Mouse (Mus musculus) limb, embryonic 11.5 days (tissue): Measurements from ENCODE around the gene Taok3. TPM values are rescaled to one million over a fixed set of nuclear protein-coding genes. Genes with fewer than 3 reads are reported as not detected.

Experiments used
- ATAC-seq: fragments of 200-750 bp; cut with Nextera tagmentation; 2 replicates; pipeline ENCODE4 v1.8.0; 2017; ENCODE audit warnings: low read depth; ENCODE audit not compliant: insufficient number of reproducible peaks, low FRiP score, low TSS enrichment
- DNase-seq: peaks from one replicate; pipeline ENCODE4 v3.0.0-alpha.2; 2015; ENCODE audit warnings: low spot score
- H3K27ac ChIP-seq: fragments of 300-500 bp; sonication (generic); replicated peaks from 2 replicates; pipeline ENCODE4 v1.5.1; 2014; ENCODE audit warnings: low read depth, mild to moderate bottlenecking, low read length
- H3K27me3 ChIP-seq: fragments of 300-500 bp; sonication (generic); 2 replicates; pipeline ENCODE4 v1.6.1; 2014; ENCODE audit warnings: mild to moderate bottlenecking, low read length, mixed read lengths; ENCODE audit not compliant: control insufficient read depth, insufficient read depth
- H3K36me3 ChIP-seq: fragments of 300-500 bp; sonication (generic); 2 replicates; pipeline ENCODE4 v1.6.1; 2014; ENCODE audit warnings: mild to moderate bottlenecking, low read length, moderate library complexity, mixed read lengths; ENCODE audit not compliant: control insufficient read depth, insufficient read depth
- H3K4me1 ChIP-seq: fragments of 300-500 bp; sonication (generic); 2 replicates; pipeline ENCODE4 v1.6.1; 2014; ENCODE audit warnings: low read length, mixed read lengths; ENCODE audit not compliant: control insufficient read depth, insufficient read depth
- H3K4me2 ChIP-seq: fragments of 300-500 bp; sonication (generic); 2 replicates; pipeline ENCODE4 v1.6.1; 2014; ENCODE audit warnings: low read depth, mild to moderate bottlenecking, moderate library complexity; ENCODE audit not compliant: severe bottlenecking
- H3K4me3 ChIP-seq: fragments of 300-500 bp; sonication (generic); 2 replicates; pipeline ENCODE4 v1.5.1; 2014; ENCODE audit warnings: low read depth, low read length
- H3K9ac ChIP-seq: fragments of 300-500 bp; sonication (generic); 2 replicates; pipeline ENCODE4 v1.6.1; 2014; ENCODE audit warnings: mild to moderate bottlenecking, low read length
- H3K9me3 ChIP-seq: fragments of 300-500 bp; sonication (generic); 2 replicates; pipeline ENCODE4 v1.6.1; 2016; ENCODE audit warnings: low read length; ENCODE audit not compliant: control insufficient read depth
- WGBS: fragments of 180-500 bp; shearing (Covaris S2); extraction: QIAGEN DNeasy Blood & Tissue Kit; methylation state at CpG from one replicate; pipeline ENCODE4 v1.1.7; 2014; 5-methylcytosine and 5-hydroxymethylcytosine counted together
- polyA plus RNA-seq: library from polyadenylated mRNA; unstranded; fragments of >200 nt; fragmentation: Nextera tagmentation; extraction: Ambion mirVana; gene quantifications from 2 replicates; pipeline ENCODE4 v1.2.1, GENCODE M21; 2014

Taok3 gene
- polyA plus RNA-seq, 1 experiment from 2014 or later: 6.1 TPM

DNA sequence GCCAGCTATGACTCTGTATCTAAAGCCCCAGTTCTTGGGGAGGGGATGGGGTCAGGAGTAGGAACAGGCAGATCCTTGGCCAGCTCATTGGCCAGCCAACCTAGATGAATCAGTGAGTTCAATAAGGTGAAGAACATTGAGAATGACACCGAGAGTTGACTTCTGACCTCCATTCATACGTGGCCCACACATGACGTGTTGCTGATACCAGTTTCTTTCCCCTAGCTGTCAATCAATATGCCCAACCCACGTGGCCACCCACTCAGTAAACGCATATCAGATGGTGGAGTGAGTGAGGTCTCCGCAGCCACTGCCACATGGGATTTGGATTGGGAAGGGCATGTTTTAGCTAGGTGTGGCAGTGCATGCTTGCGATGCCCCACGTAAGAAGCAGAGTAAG is 125.2 kb downstream of the Taok3 start:
- Histone ChIP-seq H3K36me3 (no peaks in the 10 kb centered on the region), H3K27ac (no peak overlapping the region), H3K4me2 (no peak overlapping the region), H3K9me3 (no peaks in the 10 kb centered on the region), H3K9ac (no peak overlapping the region), H3K27me3 (peaks cover 5% of the 10 kb centered on the region; the same call in 1 of the 2 replicates), H3K4me1 (peaks cover 4% of the 10 kb centered on the region; the same call in 1 of the 2 replicates), H3K4me3 (no peak overlapping the region)
- ATAC-seq (no peak), DNase-seq (no peak)
- 85% methylated on average over 8 of the region's 8 CpGs for WGBS

DNA sequence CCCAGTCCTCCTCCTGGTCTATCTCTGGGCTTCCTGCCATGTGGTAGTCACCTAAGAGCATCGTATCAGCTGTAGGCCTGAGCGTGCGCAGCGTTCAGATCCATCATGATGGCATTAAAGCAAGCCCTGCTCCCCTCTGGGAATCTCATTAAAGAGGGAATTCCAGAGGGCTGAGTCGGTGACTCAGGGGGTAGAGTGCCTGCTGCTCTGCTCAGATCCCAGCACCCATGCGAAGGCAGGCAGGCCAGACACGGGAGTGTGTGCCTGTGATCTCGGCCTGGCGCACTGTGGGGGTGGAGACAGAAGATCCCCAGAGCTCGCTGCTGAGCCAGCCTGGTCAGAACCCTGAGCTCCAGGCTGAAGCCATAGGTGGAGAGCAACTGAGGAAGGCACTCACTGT is 128.4 kb downstream of the Taok3 start:
- Histone ChIP-seq H3K27ac (no peak overlapping the region), H3K4me3 (no peak overlapping the region), H3K4me1 (0 out of 2 replicates have a peak, but pooled peaks cover 2% of the 10 kb centered on the region), H3K27me3 (no peaks in the 10 kb centered on the region), H3K36me3 (no peaks in the 10 kb centered on the region; the same call in 1 of the 2 replicates), H3K4me2 (no peak overlapping the region), H3K9me3 (no peaks in the 10 kb centered on the region), H3K9ac (no peak overlapping the region)
- ATAC-seq: no peak
- WGBS: 16% methylated on average over 10 of the region's 10 CpGs
- DNase-seq: no peak

DNA sequence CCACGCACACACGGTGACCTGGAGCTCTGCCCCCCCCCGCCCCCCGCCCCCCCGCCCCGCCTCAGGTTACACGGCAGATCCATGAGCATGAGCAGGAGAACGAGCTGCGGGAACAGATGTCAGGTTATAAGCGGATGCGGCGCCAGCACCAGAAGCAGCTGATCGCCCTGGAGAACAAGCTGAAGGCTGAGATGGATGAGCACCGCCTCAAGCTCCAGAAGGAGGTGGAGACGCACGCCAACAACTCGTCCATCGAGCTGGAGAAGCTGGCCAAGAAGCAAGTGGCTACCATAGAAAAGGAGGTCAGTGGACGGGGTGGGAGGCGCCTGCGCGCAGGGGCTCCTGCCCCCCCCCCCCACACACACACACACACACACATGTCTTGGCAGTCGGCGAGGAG is 130.9 kb downstream of the Taok3 start:
- Histone ChIP-seq H3K4me3 (no peak overlapping the region), H3K4me1 (0 out of 2 replicates have a peak, but pooled peaks cover 2% of the 10 kb centered on the region), H3K9ac (no peak overlapping the region), H3K9me3 (no peaks in the 10 kb centered on the region), H3K27me3 (no peaks in the 10 kb centered on the region), H3K36me3 (no peaks in the 10 kb centered on the region; the same call in 1 of the 2 replicates), H3K27ac (no peak overlapping the region), H3K4me2 (no peak overlapping the region)
- DNase-seq (no peak), ATAC-seq (no peak)
- WGBS: 47% methylated on average over 24 of the region's 24 CpGs

DNA sequence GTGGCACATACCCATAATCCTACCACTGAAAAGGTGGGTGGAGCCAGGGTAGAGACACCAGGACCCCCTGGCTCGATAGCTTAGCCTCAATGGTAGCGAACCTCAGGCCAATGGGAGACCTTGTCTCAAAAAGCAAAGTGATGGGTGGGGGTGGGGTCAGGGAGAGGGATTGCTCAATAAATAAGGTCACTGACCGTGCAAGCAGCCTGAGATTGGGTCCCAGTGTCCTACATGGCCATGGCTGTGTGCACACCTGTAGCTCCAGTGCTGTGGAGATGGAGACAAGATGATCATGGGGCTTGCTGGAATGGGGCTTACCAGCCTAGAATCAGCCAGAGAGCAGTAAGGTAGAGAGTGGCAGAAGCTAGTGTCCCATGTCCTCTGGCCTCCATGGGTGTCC is 131.8 kb downstream of the Taok3 start:
- Histone ChIP-seq H3K4me2 (no peak overlapping the region), H3K36me3 (no peaks in the 10 kb centered on the region; the same call in 1 of the 2 replicates), H3K9me3 (no peaks in the 10 kb centered on the region), H3K27ac (no peak overlapping the region), H3K9ac (no peak overlapping the region), H3K4me3 (no peak overlapping the region), H3K27me3 (no peaks in the 10 kb centered on the region), H3K4me1 (0 out of 2 replicates have a peak, but pooled peaks cover 2% of the 10 kb centered on the region)
- DNase-seq (no peak), ATAC-seq (no peak)
- WGBS: 94% methylated on average over 3 of the region's 3 CpGs

DNA sequence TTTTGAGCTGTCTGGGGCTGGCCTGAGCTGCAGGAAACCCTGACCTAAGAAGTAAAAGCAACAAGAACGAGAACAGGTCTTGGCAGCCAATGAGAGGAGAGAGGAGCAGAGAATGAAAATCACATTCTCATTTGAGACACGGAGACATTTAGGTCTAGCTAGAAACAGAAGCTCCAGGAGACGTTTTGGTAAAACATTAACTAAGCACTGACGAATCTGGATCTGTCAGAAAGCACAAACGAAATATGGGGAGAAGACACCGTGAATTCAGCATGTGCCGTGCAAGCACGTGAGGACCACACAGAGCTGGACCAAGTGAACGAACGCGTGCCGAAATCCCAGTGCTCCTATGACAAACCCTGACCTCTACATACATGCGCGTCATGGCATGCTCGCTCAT is 138.3 kb downstream of the Taok3 start:
- no peak overlapping the region for H3K9ac ChIP-seq
- 88% methylated on average over 15 of the region's 15 CpGs for WGBS
- no peaks in the 10 kb centered on the region for H3K27me3 ChIP-seq
- no peaks in the 10 kb centered on the region for H3K4me1 ChIP-seq
- H3K9me3 ChIP-seq: no peaks in the 10 kb centered on the region
- DNase-seq: no peak
- no peaks in the 10 kb centered on the region for H3K36me3 ChIP-seq
- H3K27ac ChIP-seq: no peak overlapping the region
- H3K4me2 ChIP-seq: no peak overlapping the region
- H3K4me3 ChIP-seq: no peak overlapping the region
- no peak for ATAC-seq

DNA sequence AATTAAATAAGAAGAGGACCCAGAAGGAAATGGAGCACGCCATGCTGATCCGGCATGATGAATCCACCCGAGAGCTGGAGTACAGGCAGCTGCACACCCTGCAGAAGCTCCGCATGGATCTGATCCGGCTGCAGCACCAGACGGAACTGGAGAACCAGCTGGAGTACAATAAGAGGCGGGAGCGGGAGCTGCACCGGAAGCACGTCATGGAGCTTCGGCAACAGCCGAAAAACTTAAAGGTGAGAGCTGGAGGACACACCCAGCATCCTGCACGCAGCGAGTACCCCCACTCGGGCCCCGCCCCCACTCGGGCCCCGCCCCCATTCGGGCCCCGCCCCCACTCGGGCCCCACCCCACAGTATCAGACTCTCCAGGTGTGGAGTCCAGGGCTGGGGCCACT is 143.6 kb downstream of the Taok3 start:
- no peak overlapping the region for H3K4me2 ChIP-seq
- H3K27me3 ChIP-seq: no peaks in the 10 kb centered on the region
- H3K4me3 ChIP-seq: no peak overlapping the region
- 84% methylated on average over 18 of the region's 21 CpGs for WGBS
- no peaks in the 10 kb centered on the region for H3K36me3 ChIP-seq
- no peaks in the 10 kb centered on the region for H3K9me3 ChIP-seq
- ATAC-seq: no peak
- DNase-seq: no peak
- no peak overlapping the region for H3K27ac ChIP-seq
- no peaks in the 10 kb centered on the region for H3K4me1 ChIP-seq
- H3K9ac ChIP-seq: no peak overlapping the region

DNA sequence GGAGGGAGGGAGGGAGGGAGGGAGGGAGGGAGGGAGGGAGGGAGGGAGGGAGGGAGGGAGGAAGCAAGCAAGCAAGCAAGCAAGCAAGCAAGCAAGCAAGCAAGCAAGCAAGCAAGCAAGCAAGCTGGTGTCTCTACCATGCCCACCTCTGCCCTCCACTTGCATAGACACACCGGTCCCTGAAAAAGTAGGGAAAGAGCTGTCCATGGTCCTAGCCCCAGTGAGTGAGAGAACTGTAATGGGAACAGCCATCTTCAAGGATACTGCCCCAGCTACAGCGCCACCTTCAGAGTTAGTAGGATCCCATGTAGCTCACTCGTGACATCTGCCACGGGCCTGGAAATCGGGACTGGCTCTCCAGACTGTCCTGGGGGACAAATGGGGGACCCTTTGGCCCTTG is 144.8 kb downstream of the Taok3 start:
- no peak overlapping the region for H3K9ac ChIP-seq
- DNase-seq: peak; percentile 71
- H3K9me3 ChIP-seq: no peaks in the 10 kb centered on the region
- ATAC-seq: no peak
- H3K27me3 ChIP-seq: no peaks in the 10 kb centered on the region
- H3K4me1 ChIP-seq: no peaks in the 10 kb centered on the region
- 50% methylated on average over 5 of the region's 5 CpGs for WGBS
- no peaks in the 10 kb centered on the region for H3K36me3 ChIP-seq
- H3K4me2 ChIP-seq: no peak overlapping the region
- no peak overlapping the region for H3K4me3 ChIP-seq
- no peak overlapping the region for H3K27ac ChIP-seq

DNA sequence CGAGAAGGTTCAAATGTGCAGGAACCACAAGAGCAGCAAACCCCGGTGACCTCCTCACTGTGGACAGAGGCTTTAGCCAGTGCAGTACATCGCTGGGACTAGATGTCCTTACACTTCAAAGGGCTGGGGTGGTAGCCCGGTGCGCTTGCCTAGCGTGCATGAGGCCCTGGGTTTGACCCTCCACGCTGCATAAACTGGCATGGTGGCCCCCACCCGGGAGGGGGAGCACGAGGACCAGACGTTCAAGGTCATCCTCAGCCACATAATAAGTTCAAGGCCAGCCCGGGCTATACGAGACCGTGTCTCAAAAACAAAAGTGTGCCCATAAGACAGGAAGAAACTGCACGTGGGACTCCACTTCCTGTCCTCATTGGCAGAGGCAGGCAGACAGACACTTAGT is 148.0 kb downstream of the Taok3 start:
- DNase-seq (no peak), ATAC-seq (no peak)
- H3K27ac ChIP-seq: no peak overlapping the region
- H3K9me3 ChIP-seq: no peaks in the 10 kb centered on the region
- H3K36me3 ChIP-seq: no peaks in the 10 kb centered on the region
- no peaks in the 10 kb centered on the region for H3K4me1 ChIP-seq
- no peaks in the 10 kb centered on the region for H3K27me3 ChIP-seq
- H3K9ac ChIP-seq: no peak overlapping the region
- H3K4me3 ChIP-seq: no peak overlapping the region
- H3K4me2 ChIP-seq: no peak overlapping the region
- WGBS: 79% methylated on average over 14 of the region's 14 CpGs

DNA sequence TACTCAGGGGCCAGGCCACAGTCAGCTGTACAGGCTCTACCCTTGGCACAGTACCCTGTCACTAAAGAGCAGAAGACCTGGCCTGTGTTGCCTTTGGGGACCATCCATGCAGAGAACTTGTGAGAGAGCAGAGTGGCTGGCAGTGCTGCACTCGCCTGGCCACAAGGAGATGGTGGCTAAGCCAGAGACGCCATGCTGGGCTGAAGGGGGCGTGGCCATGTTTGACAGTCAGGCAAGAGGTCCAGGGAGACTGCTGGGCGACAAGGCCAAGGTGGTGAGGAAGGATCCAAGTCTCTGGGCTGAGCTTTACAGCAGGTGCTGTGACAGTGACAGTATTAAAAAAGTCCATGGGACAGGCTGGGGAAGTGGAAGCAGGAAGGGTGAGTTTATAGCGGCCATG is 148.8 kb downstream of the Taok3 start:
- Histone ChIP-seq H3K4me2 (no peak overlapping the region), H3K4me1 (no peaks in the 10 kb centered on the region), H3K9me3 (no peaks in the 10 kb centered on the region), H3K36me3 (no peaks in the 10 kb centered on the region), H3K27ac (no peak overlapping the region), H3K27me3 (no peaks in the 10 kb centered on the region), H3K4me3 (no peak overlapping the region), H3K9ac (no peak overlapping the region)
- DNase-seq: no peak
- no peak for ATAC-seq
- 52% methylated on average over 5 of the region's 5 CpGs for WGBS
